Mouse (Mus musculus) spleen, adult 12 weeks (tissue): ENCODE results near the gene Nup62.
A peak's percentile ranks its signal among the peaks of the same experiment; 100 is the strongest.

Source experiments
- DNase-seq: peaks from one replicate; pipeline ENCODE4 v3.0.0; 2022; ENCODE audit warnings: low spot score

Nup62 gene

GRCm38 (mm10) chr7:44819391-44819790 is 3.5 kb downstream of the Nup62 start:
- DNase-seq, result no peak

GRCm38 (mm10) chr7:44819863-44820262 is 4.0 kb downstream of the Nup62 start:
- no peak for DNase-seq

GRCm38 (mm10) chr7:44820525-44820924 is 4.6 kb downstream of the Nup62 start:
- DNase-seq, result no peak

GRCm38 (mm10) chr7:44821666-44822448 is 6.0 kb downstream of the Nup62 start:
- DNase-seq, result no peak

GRCm38 (mm10) chr7:44823409-44823808 is 7.5 kb downstream of the Nup62 start:
- no peak for DNase-seq

- DNase-seq, result peak; percentile 65
These were observed 9.0 kb downstream of the Nup62 start for GRCm38 (mm10) chr7:44824872-44825271.

GRCm38 (mm10) chr7:44826771-44827170 is 10.9 kb downstream of the Nup62 start:
- DNase-seq, result no peak

- no peak for DNase-seq
These were observed 12.8 kb downstream of the Nup62 start for GRCm38 (mm10) chr7:44828706-44829105.

- no peak for DNase-seq
These were observed 16.9 kb downstream of the Nup62 start for GRCm38 (mm10) chr7:44832763-44833162.

GRCm38 (mm10) chr7:44835373-44836015 is 19.6 kb downstream of the Nup62 start:
- no peak for DNase-seq

GRCm38 (mm10) chr7:44836016-44836404 is 20.1 kb downstream of the Nup62 start:
- no peak for DNase-seq

GRCm38 (mm10) chr7:44836423-44837053 is 20.6 kb downstream of the Nup62 start:
- no peak for DNase-seq

- DNase-seq, result no peak
These were observed 22.2 kb downstream of the Nup62 start for GRCm38 (mm10) chr7:44838073-44838472.

- DNase-seq, result no peak
These were observed 23.2 kb downstream of the Nup62 start for GRCm38 (mm10) chr7:44839171-44839490.

GRCm38 (mm10) chr7:44839491-44840191 is 23.8 kb downstream of the Nup62 start:
- no peak for DNase-seq

GRCm38 (mm10) chr7:44840426-44840825 is 24.5 kb downstream of the Nup62 start:
- no peak for DNase-seq

- no peak for DNase-seq
These were observed 26.1 kb downstream of the Nup62 start for GRCm38 (mm10) chr7:44841825-44842463.

- no peak for DNase-seq
These were observed 29.1 kb downstream of the Nup62 start for GRCm38 (mm10) chr7:44845006-44845405.

GRCm38 (mm10) chr7:44846804-44847203 is 30.9 kb downstream of the Nup62 start:
- no peak for DNase-seq

- no peak for DNase-seq
These were observed 31.9 kb downstream of the Nup62 start for GRCm38 (mm10) chr7:44847772-44848171.

- DNase-seq, result peak; percentile 95
These were observed 32.9 kb downstream of the Nup62 start, which contains the start of the genes Akt1s1 and Tbc1d17 for GRCm38 (mm10) chr7:44848561-44849415. Akt1s1 (plus strand) TSS chr7:44848991. Tbc1d17 (minus strand) TSS chr7:44849079.
